Mouse (Mus musculus): ENCODE results near the gene Galk2.

- TF ChIP-seq POLR2A (IDR thresholded peaks at IDR 0.05; ENCODE audit: control insufficient read depth in 1 of 2, insufficient read depth in 1 of 2, low read depth in 1 of 2, low read length in 2 of 2, poor library complexity in 1 of 2) (no peak), TCF12 (IDR thresholded peaks at IDR 0.05; ENCODE audit: low read depth, low read length) (no peak), TBP (IDR thresholded peaks at IDR 0.05; ENCODE audit: low read depth, low read length) (no peak), JUND (IDR thresholded peaks at IDR 0.05; ENCODE audit: low read depth, low read length) (no peak), ELF1 (IDR thresholded peaks at IDR 0.05; ENCODE audit: low read depth, low read length) (no peak), ETS1 (IDR thresholded peaks at IDR 0.05; ENCODE audit: low read depth, low read length) (no peak), E2F4 (IDR thresholded peaks at IDR 0.05; ENCODE audit: borderline replicate concordance, low read depth, low read length) (no peak), RCOR1 (IDR thresholded peaks at IDR 0.05; ENCODE audit: low read depth, low read length) (no peak)
Measured at GRCm38 (mm10) chr2:125895099-125895498, 36.2 kb downstream of the Galk2 start.

Data from MEL (cell line).